Mouse (Mus musculus) embryo, embryonic 10 days (tissue): ENCODE measurements around the gene Ccnk.

ENCODE experiments used
- DNase-seq: peaks from one replicate; pipeline ENCODE4 v3.0.0-alpha.2; 2015; ENCODE audit warnings: low spot score

Gene Ccnk

DNA sequence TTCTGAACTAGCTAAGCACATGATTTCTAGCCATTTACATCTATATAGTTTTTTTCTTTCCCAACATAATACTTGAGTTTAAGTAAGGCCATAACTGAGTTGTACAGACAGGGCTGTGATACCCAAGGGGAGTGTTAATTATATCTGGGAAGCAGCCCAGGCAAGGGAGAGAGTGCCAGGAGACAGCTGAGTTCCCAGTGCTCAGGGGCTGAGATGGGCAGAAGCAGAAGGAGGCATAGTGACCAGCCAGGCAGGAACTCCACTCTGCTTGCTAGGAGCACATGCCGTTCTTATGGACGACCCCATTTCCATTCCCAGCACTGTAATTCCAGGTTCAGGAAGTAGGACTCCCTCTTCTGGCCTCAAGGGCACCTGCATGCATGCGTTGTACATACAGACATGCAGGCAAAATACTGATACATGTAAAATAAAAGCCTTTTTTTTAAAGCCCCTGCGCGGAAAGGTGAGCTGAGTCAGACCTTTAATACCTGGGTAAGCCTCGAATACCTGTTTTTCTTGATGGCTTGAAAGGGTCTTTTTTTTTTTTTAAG, 8.2 kb downstream of the Ccnk start:
- DNase-seq = no peak

DNA sequence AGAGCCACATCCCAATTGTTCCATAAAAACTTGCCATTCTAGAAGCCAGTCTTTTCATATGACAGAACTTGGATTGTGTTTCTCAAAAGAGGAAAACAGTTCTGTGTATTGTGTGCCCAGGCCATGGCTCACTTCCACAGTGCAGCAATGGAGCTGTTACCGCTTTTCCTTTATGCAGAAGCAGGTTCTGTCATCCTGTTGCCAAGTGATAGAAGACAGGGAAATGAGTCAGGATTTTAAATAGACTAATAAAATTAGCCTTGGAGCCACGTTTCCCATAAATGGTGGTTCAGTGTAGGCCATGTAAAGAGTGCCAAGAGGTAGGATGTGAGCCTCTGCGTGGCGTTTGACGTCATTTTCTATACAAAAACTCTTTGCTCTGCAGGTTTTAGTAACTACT, 14.5 kb downstream of the Ccnk start:
- no peak for DNase-seq

DNA sequence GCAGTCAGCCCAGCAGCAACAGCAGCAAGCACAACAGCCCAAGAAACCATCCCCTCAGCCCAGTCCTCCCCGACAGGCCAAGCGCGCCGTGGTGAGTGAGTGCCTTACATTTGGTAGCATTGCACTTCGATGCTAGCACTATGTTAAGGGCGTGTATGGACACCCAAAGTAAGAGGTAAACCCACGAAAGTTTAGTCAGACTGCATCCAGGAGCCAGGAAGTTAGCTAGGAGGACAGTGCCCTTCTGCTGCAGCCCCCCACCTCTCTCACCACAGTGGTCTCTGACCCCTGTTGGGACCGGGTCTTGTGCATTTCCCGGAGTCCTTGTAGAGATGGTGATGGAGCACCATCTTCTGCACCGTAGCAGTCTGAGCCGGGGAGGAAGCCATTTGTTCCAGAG, 16.4 kb downstream of the Ccnk start:
- no peak for DNase-seq

DNA sequence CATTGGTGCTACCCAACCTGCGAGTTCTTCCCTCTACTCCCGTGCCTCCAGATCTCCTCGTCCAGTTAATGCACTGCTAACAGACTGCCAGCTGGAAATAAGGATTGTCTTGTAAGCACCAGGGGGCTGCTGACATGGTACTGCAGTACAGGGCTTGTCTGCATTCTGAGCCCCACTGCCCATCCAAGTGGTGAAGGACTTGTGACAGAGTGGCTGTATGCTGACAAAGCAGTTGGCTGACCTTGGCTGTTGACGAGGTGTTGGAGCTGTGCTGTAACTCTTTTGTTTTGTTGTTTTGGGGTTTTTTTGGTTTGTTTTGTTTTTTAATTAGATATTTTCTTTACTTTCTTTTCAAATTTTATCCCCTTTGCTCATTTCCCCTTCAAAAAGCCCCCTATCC, 19.1 kb downstream of the Ccnk start:
- no peak for DNase-seq

DNA sequence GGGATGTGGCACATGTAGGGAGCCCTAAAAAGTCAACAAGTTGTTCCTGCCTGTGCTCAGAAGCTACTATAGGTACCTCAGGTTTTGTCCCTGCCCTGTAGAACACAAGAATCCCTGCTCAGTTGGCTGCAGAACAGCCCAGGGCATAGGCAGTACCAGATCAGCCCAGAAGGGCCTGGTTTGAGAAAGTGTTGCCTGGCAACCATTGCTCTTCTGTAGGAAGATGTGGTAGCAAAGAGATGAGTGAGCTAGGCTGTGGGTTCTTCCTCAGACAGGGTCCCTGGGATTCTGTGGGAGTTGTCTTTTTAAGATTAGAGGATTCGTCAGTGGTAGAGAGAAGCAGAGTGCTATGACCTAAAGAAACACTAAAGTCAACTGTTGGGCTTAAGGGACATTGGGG, 20.7 kb downstream of the Ccnk start:
- DNase-seq = no peak

DNA sequence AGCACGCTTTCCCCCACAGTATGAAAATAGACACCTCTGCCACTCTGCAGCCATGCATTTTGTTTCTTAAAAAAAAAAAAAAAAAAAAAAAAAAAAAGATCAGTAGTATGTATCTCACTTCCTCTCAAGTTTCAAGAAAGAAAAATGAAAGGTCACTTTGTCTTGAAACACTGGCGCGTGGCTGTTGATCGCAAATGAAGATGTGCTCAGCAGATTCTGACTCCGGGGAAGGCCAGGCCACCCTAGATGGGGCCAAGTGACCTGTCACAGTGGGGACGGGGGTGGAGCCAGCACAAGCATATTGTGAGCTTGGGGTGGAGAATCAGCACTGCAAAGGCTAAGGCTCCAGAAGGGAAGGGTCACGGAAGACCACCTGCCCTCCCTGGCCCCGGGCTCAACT, 24.5 kb downstream of the Ccnk start:
- DNase-seq = no peak

DNA sequence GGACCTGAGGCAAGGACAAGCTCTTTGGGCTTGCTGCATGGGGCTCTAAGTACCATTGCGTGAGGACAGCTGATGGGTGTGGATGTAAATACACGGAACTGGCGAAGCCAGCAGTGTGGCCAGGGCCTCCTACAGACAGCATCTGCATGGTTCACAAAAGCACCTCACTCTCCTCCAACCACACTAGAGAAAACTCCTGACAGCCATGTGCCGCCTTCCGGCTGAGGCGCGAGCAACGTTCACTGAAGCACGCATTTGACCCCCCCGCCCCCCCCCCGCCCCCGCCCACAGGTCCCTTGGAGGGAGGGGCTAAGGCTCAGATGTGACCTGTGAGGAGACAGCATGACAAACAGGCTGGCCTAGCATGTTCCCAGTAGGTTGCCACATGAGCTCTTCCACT, 25.6 kb downstream of the Ccnk start:
- DNase-seq = no peak

DNA sequence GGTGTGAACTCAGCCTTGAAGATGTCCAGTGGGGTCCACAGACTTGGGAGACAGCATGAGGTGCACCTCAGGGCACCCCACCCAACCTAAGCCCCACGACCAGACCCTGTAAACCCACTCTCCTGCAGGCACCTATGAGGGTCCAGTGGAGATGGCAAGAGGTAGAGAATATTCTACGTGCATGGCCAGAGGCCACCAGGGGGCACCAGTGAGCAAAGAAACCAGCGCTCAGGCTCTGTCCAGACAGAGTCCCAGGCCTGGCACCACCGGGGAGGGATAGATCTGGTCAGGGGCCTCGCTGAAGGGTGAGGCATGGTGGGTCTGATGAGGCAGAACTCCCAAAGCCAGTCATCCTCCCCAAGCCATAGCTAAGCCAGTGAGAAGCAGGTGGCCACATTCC, 27.3 kb downstream of the Ccnk start:
- peak; percentile 77 for DNase-seq

DNA sequence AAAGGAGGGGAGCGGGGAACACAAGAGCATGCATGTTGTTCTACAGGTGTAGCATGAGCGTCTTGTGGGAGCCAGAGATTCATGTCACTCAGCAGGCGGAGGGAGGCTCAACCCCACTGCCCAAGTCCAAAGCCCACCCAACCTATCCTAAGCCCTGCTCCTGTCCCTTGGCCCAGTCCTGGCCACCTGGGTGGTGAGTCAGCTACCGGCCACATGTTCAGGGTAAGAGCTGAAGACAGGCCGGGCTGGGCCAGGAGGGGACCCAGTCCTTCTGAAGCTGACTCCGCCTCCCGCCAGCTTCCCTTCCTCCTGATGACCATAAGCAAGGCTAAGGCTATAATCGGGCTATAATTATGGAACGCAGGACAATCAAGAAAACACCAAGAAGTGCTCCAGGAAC, 28.8 kb downstream of the Ccnk start:
- DNase-seq = no peak

DNA sequence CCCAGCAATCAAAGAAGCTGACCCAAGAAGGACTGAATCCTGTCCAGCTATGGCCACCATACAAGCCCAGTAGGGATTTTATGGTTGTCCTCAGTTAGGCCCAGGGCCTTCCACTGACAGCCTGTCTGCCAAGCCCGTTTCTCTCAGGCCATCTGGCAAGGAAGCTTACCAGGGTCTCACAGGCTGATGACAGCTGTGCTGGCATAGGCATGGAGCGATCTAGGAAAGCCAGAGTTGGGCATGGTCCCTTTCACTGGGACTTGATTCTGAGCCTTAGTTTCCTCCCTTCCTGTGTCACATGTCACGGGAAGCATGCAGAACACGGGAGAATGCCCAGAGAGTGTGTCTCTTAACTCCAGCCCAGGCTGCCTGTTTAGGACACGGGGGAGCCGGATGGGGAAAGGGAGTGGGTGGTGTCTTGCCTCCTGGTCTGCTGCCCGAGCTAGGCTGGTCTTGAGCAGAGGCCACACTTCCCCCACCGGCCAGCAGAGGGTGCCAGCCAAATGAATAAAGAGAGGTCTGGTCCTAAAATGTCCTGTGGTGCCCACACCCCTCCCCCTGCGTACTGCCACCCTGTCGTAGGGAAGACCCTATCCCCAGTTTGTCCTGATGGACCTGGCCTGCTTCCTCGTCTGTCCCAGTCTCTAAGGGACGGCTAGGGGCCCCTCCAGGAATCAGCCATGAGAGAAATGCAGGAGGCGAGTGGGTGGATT, 29.5 kb downstream of the Ccnk start:
- DNase-seq = peak; percentile 80

DNA sequence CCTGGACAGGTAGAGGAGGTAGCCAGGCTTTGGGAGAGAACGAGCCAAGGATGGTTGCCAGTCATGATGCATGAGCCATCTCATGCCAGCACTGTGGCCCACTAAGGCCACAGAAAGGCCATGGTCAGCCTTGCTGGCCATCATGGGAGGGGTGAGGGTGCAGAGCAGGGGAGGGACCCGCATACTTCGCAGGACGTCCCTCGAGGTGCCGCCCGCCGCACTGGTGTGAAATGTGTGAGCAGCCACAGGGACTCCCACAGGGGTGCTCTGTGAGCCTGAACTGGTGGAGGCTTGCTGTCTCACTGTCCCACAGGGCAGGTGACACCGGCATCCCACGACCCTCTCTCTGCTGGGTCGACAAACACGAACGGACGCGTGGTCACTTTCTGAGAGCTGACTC, 31.2 kb downstream of the Ccnk start:
- no peak for DNase-seq

DNA sequence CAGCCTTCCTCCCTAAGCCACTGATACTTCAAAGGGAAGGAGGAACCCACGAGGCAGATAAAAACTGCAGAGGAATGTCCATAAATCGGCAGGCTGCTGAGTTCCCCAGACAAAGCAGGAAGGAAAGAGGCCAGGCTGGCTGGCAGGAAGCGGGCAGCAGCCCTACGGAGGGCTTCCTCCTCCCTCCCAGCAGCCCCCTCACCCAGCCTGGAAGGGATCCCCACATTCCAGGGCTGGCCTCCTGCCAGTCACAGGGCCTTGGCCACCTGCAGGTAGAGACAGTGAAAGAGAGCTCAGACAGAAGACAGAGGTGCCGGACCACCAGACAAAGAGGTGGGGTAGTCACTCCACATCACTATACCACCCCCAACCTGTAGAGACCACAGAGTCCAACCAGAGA, 32.7 kb downstream of the Ccnk start:
- DNase-seq = no peak

DNA sequence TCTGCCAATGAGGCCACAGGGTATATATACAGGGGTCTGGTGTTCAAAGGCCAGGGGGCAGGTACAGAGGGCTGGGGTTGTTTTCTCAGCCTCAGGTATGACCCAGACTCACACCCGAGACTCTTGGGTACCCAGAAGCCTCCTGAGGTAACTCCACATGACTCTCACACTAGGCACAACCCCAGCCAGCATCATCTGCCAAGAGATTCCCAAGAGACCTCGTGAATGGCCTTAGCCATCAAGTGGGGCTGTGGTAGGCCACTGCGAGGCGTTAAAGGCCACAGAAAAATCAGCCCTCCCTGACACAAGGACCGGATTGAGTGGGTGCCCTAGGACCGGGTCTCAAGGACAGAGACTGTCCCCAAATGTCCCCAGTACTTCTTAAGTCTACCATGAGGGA, 33.1 kb downstream of the Ccnk start:
- no peak for DNase-seq

DNA sequence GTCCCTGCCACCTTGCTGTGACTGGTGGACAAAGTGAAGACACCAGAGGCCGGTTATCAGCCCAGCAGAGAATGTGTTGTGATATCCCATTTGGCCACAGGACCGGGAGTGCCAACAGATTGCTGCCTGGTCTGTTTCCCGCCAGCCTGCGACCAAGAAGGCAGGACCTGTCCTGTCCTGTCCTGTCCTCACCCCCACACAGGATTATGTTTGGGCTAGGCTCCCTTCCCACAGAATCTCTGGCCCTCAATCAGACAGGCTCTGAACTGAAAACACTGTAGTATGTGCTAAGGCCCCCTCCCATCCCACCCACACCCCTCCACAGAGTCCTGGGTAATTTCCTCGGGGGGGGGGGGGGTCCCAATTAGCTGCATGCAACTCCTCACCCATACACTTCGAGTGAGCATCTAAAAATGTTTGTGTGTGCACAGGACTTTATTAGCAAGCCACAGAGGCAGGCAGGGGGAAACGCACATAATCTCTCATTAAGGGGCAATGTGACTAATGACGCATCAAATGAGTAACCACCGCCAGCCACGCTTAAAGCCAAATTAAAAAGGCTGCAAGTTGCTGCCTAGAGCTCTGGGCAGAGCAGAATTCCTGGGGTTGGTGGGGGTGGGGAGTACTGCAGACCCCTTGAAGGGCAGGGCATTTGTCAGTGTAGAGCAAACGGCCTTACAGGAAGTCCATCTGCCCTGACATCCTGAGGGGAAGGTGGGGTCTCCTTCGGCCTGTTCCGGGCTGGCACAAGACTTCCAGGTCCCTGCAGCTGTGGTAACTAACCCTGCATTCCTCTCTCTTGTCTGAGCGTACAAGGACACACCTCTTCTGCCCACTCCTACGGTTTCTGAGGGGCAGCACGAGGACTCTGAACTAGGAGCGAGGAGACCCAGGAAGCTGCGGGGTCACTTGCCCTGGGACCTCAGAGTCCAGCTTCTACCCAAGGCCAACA, 34.0 kb downstream of the Ccnk start:
- no peak for DNase-seq

DNA sequence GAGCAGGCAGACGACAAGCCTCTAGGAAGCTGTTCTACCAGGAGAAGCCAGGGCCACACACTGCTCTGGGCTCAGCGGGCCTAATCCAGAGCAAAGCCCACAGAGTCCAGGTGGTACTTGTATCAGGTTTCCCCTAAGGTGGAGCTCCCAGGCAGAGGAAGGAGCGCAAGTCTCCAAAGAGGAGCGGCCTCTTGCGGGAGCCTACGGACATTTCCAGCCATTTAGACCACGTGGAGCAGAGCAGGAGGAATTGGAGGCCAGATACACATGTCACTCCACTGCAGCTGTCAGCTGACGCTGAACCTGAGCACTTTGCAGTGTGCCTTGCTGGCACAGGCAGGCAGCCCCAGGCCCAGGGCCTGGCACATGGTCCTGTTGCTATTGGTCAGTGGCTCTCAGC, 35.7 kb downstream of the Ccnk start:
- no peak for DNase-seq

DNA sequence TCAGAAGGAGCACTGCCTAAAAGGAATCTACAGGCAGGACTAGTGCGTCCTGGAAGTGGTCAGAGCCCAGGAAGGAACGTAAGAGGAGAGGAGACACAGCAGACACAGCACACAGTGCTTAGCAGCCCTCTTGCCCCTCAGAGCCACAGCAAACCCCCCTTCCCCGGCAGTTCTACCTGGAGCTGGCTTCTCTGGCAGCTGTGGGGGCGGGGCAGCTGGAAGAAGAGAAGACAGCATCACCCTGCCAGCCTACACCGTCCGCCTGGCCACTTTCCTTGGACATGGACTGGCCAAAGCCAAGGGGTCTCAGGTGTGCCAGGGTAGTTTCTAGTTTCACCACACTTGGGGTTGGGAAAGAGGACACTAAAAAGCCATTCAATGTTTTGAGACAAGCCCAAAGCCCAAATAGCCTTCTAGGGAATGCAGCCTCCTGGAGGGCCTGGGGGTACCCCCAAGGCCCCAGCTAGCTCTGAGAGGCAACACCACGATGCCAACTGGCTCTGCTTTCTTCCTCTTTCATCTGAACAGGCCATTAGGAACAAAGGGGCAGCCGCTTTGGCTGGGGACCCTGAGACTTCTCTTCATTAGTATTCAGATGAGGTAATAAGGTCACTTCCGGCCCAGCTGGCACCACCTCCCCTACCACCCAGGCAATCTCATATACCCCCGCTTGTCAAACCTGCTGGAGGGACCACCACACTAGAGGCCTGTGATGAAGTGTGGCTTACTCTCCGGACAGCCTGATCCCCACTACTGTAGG, 37.4 kb downstream of the Ccnk start:
- DNase-seq = no peak

DNA sequence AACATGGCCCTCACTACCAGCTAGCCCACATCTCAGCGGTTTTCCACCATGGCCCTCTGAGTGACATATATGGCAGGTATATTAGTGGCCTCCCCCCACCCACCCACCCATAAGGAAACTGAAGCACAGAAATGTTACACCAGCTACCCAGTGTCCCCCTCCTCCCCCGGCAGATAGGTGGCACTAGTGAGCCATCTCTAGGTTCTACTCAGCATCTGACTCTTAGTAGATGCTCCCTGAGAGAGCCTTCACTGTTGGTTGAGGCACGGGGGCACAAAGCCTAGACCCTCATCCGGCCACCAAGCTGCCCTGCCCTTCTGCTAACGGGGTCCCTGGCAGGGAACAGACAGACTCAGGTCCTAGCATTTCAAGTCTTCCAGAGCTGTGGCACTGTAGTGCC, 38.2 kb downstream of the Ccnk start:
- DNase-seq = peak; percentile 59

DNA sequence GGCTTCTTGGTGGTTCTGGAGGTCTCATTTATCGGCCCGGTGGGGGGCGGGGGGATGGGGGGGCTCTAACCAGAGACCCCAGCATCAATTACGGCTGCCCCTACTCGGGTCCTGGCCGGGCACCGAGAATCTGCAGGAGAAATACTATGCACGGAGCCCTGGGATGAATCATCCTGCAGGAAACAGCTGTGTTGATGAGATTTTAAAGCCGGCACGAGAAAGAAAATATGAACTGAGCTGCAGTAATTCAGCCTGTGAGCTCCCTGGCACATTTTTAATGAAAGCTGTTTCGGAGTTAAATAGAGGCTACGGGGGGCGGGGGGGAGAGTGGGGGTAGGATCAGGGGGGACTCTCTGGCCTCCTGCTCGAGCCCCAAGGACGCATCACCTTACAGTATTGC, 39.8 kb downstream of the Ccnk start:
- DNase-seq = no peak

DNA sequence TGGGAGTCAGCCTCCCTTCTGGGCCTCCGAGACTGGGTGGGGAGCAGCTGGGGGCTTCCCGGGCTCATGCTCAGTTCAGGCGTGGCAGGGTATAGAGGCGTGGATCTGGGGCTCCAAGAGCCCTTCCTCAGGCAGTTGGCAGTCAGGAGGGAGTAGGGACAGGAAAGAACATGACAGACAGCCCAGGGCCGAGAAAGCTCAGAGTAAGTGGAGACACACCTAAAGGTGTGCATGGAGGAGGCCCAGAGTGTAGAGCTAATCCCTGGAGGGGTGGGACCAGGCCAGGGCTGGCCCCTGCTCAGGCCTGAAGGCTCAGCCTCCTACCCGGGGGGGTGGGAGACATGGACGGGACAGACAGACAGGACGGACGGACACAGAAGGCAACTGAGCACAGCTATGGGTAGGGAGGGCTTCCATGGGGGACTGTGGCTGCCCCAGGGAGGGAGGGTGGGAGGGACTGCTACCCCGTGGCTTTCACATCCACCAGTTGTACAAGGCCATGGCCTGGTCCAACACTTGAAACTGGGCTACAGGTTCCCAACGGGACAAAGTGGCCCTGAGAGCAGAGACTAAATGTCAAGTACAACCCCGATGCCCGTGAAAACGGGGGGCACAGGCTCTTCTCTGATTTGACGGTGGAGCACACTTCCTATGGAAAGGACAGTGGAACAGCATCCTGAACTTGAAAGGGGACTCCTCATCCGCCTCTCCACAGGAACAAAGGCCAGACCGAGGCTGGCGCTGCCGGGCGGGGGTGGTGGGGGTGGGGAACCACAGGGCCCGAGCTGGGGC, 40.6 kb downstream of the Ccnk start:
- DNase-seq = no peak

DNA sequence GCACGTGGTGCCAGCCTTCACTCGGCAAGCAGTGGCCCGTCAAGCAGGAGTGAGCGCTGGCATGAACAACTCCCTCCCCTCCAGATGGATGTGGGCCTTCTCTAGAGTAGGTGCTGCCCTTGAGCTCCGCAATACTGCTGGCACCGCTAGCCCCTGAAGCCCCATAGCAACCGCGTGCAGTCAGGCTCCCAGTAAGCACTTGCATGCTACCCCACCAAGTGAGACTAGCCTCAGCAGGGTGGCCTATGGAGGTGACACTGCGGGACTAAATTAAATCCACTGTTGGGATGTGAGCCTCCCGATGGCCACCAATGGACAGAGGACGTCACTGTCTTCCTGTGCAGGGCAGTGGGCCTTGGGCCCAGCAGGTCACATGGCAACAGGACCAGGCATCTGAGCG, 41.2 kb downstream of the Ccnk start:
- no peak for DNase-seq

DNA sequence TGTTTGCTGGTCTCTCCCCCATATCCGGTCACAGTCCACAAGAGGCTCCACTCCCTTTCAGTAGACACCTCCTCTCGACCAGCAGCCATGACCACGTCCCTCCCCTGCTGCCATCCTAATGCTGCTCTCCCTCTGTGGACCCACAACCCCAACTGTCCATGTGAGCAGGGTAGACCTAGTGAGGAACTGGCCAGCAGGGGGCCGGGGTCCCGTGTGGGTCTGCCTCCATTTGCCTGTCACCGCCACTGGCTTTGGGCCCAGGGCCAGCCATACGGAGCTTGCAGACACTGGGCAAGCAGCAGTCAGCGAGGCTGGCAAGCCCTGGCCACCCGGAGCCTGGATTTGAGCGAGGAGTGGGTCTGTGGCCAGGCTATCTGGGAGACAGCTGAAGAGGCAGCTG, 41.8 kb downstream of the Ccnk start:
- no peak for DNase-seq

DNA sequence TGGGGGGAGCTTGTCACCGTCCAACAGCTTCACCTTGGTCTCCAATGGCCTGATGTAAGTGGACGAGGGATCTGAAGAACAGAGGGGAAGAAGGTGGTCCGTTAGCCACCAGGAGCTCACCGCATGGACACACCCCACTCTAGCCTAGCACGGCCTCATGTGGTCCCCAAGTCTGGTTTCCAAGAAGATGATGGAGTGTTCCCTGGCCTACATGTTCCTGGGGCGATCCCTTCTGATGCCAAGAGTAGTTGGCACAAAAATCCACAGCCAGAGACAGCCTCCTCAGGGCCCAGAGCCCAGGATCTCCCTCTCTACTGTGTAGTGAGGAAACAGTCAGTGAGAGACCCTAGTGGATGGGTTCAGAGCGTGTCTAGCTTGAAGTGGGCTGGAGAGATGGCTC, 42.3 kb downstream of the Ccnk start:
- DNase-seq = no peak
